Mouse (Mus musculus): ENCODE data around the gene Pdzrn4. TPM values are rescaled to one million over a fixed set of nuclear protein-coding genes. Genes with fewer than 3 reads are reported as not detected.

Gene Pdzrn4
- total and polyA plus RNA-seq, 2 experiments: not detected

DNA sequence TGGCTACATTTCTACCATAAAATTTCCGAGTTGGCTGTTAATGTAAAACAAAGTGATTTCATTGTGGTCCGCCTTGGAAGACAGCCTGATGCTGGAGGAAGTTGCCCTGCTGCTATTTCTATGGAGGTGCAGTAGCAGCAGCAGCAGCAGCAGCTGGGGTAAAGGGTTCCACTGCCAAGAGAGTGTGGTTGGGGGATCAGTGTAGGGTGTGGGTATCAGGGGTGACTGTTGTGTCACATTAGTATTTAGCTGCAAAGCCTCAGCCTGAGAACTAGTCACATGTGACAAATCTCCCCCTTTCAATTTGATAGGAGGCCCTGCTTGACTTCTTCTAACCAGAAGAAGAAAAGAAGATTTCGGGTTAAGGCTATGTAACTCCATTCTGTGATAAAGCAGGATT, 183.5 kb downstream of the Pdzrn4 start:
- no peak for DNase-seq (ENCODE audit: extremely low read depth, low read depth, low spot score)
- Histone ChIP-seq H3K27me3 (ENCODE audit: control insufficient read depth, insufficient read depth, low read length) (no peaks in the 10 kb centered on the region), H3K9ac (ENCODE audit: low read depth, low read length) (no peak overlapping the region), H3K4me1 (ENCODE audit: control insufficient read depth, insufficient read depth, low read length) (no peaks in the 10 kb centered on the region), H3K79me2 (ENCODE audit: control insufficient read depth, insufficient read depth, low read length) (no peaks in the 10 kb centered on the region), H3K4me3 (ENCODE audit: insufficient read depth, low read depth, low read length) (no peak overlapping the region), H3K27ac (replicated peaks; ENCODE audit: insufficient read depth, low read depth, low read length) (no peak overlapping the region), H3K36me3 (ENCODE audit: control insufficient read depth, insufficient read depth, low read length) (no peaks in the 10 kb centered on the region)
- TF ChIP-seq POLR2A (IDR thresholded peaks at IDR 0.05; ENCODE audit: extremely low read depth, insufficient read depth, low read length) (no peak), CTCF (IDR thresholded peaks at IDR 0.05; ENCODE audit: low read depth, low read length) (no peak)
- WGBS: 59% methylated on average over 3 of the region's 3 CpGs

DNA sequence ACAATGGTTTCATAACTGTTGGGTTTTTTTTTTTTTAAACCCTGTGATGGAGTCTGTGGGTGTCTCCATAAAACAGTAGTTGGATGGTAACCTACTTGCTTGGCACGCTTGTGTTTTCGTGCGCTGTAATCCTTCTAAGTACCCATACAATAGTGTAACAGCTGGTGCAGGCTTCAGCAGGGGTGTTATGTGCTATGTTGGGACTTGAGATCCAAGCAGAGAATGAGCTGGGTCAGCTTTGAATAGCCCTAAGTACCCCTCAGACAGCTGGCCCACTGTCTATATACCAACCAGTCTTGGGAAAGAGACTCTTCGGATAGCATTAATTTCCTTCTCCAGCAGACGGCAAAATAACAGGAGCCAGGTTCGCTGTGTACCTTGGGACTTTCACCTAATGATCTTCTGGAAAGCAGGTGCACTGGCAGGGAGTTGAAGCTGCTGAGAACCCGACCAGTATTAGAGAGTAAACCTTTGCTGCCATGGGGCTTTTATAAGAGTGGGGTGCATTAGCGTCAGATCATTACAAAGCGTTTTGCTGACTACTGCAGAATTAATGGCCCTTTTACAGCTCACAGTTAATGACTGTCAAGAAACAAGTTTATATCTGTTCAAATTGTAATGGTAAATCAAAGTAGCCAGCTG, 184.2 kb downstream of the Pdzrn4 start:
- Histone ChIP-seq H3K9ac (ENCODE audit: low read depth, low read length) (no peak overlapping the region), H3K79me2 (ENCODE audit: control insufficient read depth, insufficient read depth, low read length) (no peaks in the 10 kb centered on the region), H3K27ac (replicated peaks; ENCODE audit: insufficient read depth, low read depth, low read length) (no peak overlapping the region), H3K4me3 (ENCODE audit: insufficient read depth, low read depth, low read length) (no peak overlapping the region), H3K4me1 (ENCODE audit: control insufficient read depth, insufficient read depth, low read length) (no peaks in the 10 kb centered on the region), H3K36me3 (ENCODE audit: control insufficient read depth, insufficient read depth, low read length) (no peaks in the 10 kb centered on the region), H3K27me3 (ENCODE audit: control insufficient read depth, insufficient read depth, low read length) (no peaks in the 10 kb centered on the region)
- DNase-seq (ENCODE audit: extremely low read depth, low read depth, low spot score): no peak
- 82% methylated on average over 9 of the region's 9 CpGs for WGBS
- TF ChIP-seq POLR2A (IDR thresholded peaks at IDR 0.05; ENCODE audit: extremely low read depth, insufficient read depth, low read length) (no peak), CTCF (IDR thresholded peaks at IDR 0.05; ENCODE audit: low read depth, low read length) (no peak)

- Histone ChIP-seq H3K79me2 (ENCODE audit: control insufficient read depth, insufficient read depth, low read length) (no peaks in the 10 kb centered on the region), H3K4me1 (ENCODE audit: control insufficient read depth, insufficient read depth, low read length) (no peaks in the 10 kb centered on the region), H3K27ac (replicated peaks; ENCODE audit: insufficient read depth, low read depth, low read length) (no peak overlapping the region), H3K9ac (ENCODE audit: low read depth, low read length) (no peak overlapping the region), H3K36me3 (ENCODE audit: control insufficient read depth, insufficient read depth, low read length) (no peaks in the 10 kb centered on the region), H3K4me3 (ENCODE audit: insufficient read depth, low read depth, low read length) (no peak overlapping the region), H3K27me3 (ENCODE audit: control insufficient read depth, insufficient read depth, low read length) (no peaks in the 10 kb centered on the region)
- 82% methylated on average over 14 of the region's 14 CpGs for WGBS
- no peak for DNase-seq (ENCODE audit: extremely low read depth, low read depth, low spot score)
- TF ChIP-seq CTCF (IDR thresholded peaks at IDR 0.05; ENCODE audit: low read depth, low read length) (no peak), POLR2A (IDR thresholded peaks at IDR 0.05; ENCODE audit: extremely low read depth, insufficient read depth, low read length) (no peak)
Observed at GRCm38 (mm10) chr15:92584357-92585138, 187.9 kb downstream of the Pdzrn4 start.

GRCm38 (mm10) chr15:92587431-92587830, 190.8 kb downstream of the Pdzrn4 start:
- TF ChIP-seq POLR2A (IDR thresholded peaks at IDR 0.05; ENCODE audit: extremely low read depth, insufficient read depth, low read length): no peak
- no peak for TF ChIP-seq CTCF (IDR thresholded peaks at IDR 0.05; ENCODE audit: low read depth, low read length)
- no peak for DNase-seq (ENCODE audit: extremely low read depth, low read depth, low spot score)
- Histone ChIP-seq H3K4me1 (ENCODE audit: control insufficient read depth, insufficient read depth, low read length) (no peaks in the 10 kb centered on the region), H3K9ac (ENCODE audit: low read depth, low read length) (no peak overlapping the region), H3K79me2 (ENCODE audit: control insufficient read depth, insufficient read depth, low read length) (no peaks in the 10 kb centered on the region), H3K36me3 (ENCODE audit: control insufficient read depth, insufficient read depth, low read length) (no peaks in the 10 kb centered on the region), H3K27me3 (ENCODE audit: control insufficient read depth, insufficient read depth, low read length) (no peaks in the 10 kb centered on the region), H3K27ac (replicated peaks; ENCODE audit: insufficient read depth, low read depth, low read length) (no peak overlapping the region), H3K4me3 (ENCODE audit: insufficient read depth, low read depth, low read length) (no peak overlapping the region)
- 76% methylated on average over 1 of the region's 1 CpGs for WGBS

DNA sequence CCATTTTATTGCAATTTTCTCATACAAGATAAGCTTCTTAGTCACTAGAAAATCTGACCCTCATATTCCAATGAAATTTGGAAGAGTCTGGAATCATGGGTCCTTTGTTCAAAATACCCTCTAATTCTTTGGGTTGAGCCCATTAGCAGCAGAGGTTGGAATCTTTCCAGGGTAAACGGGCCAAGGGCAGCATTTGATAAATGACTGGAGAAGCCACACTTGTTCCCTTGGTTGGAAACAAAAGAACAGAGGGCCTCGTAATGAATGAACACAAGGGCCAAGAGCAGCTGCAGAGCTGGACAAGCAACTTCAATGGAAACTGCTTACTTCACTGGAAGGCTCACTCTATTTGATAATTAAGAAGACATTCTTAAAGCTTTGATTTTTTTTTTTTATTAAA, 198.0 kb downstream of the Pdzrn4 start:
- Histone ChIP-seq H3K79me2 (ENCODE audit: control insufficient read depth, insufficient read depth, low read length) (no peaks in the 10 kb centered on the region), H3K27me3 (ENCODE audit: control insufficient read depth, insufficient read depth, low read length) (no peaks in the 10 kb centered on the region), H3K9ac (ENCODE audit: low read depth, low read length) (no peak overlapping the region), H3K36me3 (ENCODE audit: control insufficient read depth, insufficient read depth, low read length) (no peaks in the 10 kb centered on the region), H3K4me1 (ENCODE audit: control insufficient read depth, insufficient read depth, low read length) (no peaks in the 10 kb centered on the region), H3K4me3 (ENCODE audit: insufficient read depth, low read depth, low read length) (no peak overlapping the region), H3K27ac (replicated peaks; ENCODE audit: insufficient read depth, low read depth, low read length) (no peak overlapping the region)
- DNase-seq (ENCODE audit: extremely low read depth, low read depth, low spot score): no peak
- TF ChIP-seq POLR2A (IDR thresholded peaks at IDR 0.05; ENCODE audit: extremely low read depth, insufficient read depth, low read length): no peak
- TF ChIP-seq CTCF (IDR thresholded peaks at IDR 0.05; ENCODE audit: low read depth, low read length): no peak
- WGBS: 55% methylated on average over 2 of the region's 2 CpGs

All from liver, adult 2 months (tissue).